Mouse (Mus musculus) cortical plate, adult 2 months (tissue): Measurements from ENCODE around the gene Camk1d.

Experiments used
- CTCF ChIP-seq: fragments of 200-500 bp; IDR thresholded peaks from 2 replicates; pipeline ENCODE4 v1.5.1; 2011; ENCODE audit warnings: mild to moderate bottlenecking, control low read depth, low read length; ENCODE audit not compliant: insufficient read depth; ENCODE audit errors: extremely low read depth
- POLR2A ChIP-seq: fragments of 200-500 bp; IDR thresholded peaks from 2 replicates; pipeline ENCODE4 v1.6.1; 2011; ENCODE audit warnings: mild to moderate bottlenecking, low read length, control low read depth; ENCODE audit not compliant: insufficient read depth; ENCODE audit errors: extremely low read depth

GRCm38 (mm10) chr2:5681302-5681701, 33.0 kb downstream of the Camk1d start:
- TF ChIP-seq CTCF (no peak), POLR2A (no peak)
